Mouse (Mus musculus): ENCODE data around the gene Il21r. TPM values are rescaled to one million over a fixed set of nuclear protein-coding genes. Genes with fewer than 3 reads are reported as not detected.

Gene Il21r
- 1 to 10 TPM; 1.4 to 4.2 (median 2.4) TPM for total RNA-seq (2022)

GRCm38 (mm10) chr7:125603185-125603631 is at the start of gene Il21r:
Gene Il21r (plus strand): TSS chr7:125603429.
- DNase-seq (ENCODE audit: low spot score in 2 of 2) = no peak

GRCm38 (mm10) chr7:125553653-125554428 is 49.4 kb upstream of the Il21r start:
- no peak for DNase-seq (ENCODE audit: low spot score in 2 of 2)

- no peak for DNase-seq (ENCODE audit: low spot score in 2 of 2)
Measured at GRCm38 (mm10) chr7:125554456-125555114, 48.6 kb upstream of the Il21r start.

GRCm38 (mm10) chr7:125555351-125555872 is 47.8 kb upstream of the Il21r start:
- no peak for DNase-seq (ENCODE audit: low spot score in 2 of 2)

- DNase-seq (ENCODE audit: low spot score in 2 of 2) = no peak
Measured at GRCm38 (mm10) chr7:125556096-125556495, 47.1 kb upstream of the Il21r start.

- DNase-seq (ENCODE audit: low spot score in 2 of 2) = no peak
Measured at GRCm38 (mm10) chr7:125556865-125557264, 46.4 kb upstream of the Il21r start.

GRCm38 (mm10) chr7:125558401-125558945 is 44.8 kb upstream of the Il21r start:
- DNase-seq (ENCODE audit: low spot score in 2 of 2) = no peak

- DNase-seq (ENCODE audit: low spot score in 2 of 2) = no peak
Measured at GRCm38 (mm10) chr7:125558997-125559396, 44.2 kb upstream of the Il21r start.

GRCm38 (mm10) chr7:125559537-125559936 is 43.7 kb upstream of the Il21r start:
- DNase-seq (ENCODE audit: low spot score in 2 of 2) = no peak

GRCm38 (mm10) chr7:125560146-125560785 is 43.0 kb upstream of the Il21r start:
- no peak for DNase-seq (ENCODE audit: low spot score in 2 of 2)

- peak in 1 of 2 experiments; percentile 31 for DNase-seq (ENCODE audit: low spot score in 2 of 2)
Measured at GRCm38 (mm10) chr7:125561085-125561690, 42.0 kb upstream of the Il21r start.

- no peak for DNase-seq (ENCODE audit: low spot score in 2 of 2)
Measured at GRCm38 (mm10) chr7:125562413-125562812, 40.8 kb upstream of the Il21r start.

- no peak for DNase-seq (ENCODE audit: low spot score in 2 of 2)
Measured at GRCm38 (mm10) chr7:125563093-125563492, 40.1 kb upstream of the Il21r start.

GRCm38 (mm10) chr7:125564316-125565024 is 38.8 kb upstream of the Il21r start:
- no peak for DNase-seq (ENCODE audit: low spot score in 2 of 2)

GRCm38 (mm10) chr7:125565516-125566285 is 37.5 kb upstream of the Il21r start:
- no peak for DNase-seq (ENCODE audit: low spot score in 2 of 2)

GRCm38 (mm10) chr7:125566420-125566819 is 36.8 kb upstream of the Il21r start:
- no peak for DNase-seq (ENCODE audit: low spot score in 2 of 2)

- DNase-seq (ENCODE audit: low spot score in 2 of 2) = no peak
Measured at GRCm38 (mm10) chr7:125568888-125569287, 34.3 kb upstream of the Il21r start.

GRCm38 (mm10) chr7:125571891-125572290 is 31.3 kb upstream of the Il21r start:
- no peak for DNase-seq (ENCODE audit: low spot score in 2 of 2)

- no peak for DNase-seq (ENCODE audit: low spot score in 2 of 2)
Measured at GRCm38 (mm10) chr7:125572737-125573136, 30.5 kb upstream of the Il21r start.

GRCm38 (mm10) chr7:125573849-125574248 is 29.4 kb upstream of the Il21r start:
- no peak for DNase-seq (ENCODE audit: low spot score in 2 of 2)

All from layer of hippocampus, adult 8-10 months (tissue).